Mouse (Mus musculus) ES-E14 (cell line): ENCODE measurements around the gene Tuba1b.

Experiments used
- CHD2 ChIP-seq: IDR thresholded peaks from 2 replicates; pipeline ENCODE4 v1.6.1; 2014; ENCODE audit warnings: mild to moderate bottlenecking, low read depth, low read length, inconsistent platforms
- HCFC1 ChIP-seq: IDR thresholded peaks from 2 replicates; pipeline ENCODE4 v1.6.1; 2012; ENCODE audit warnings: low read length, inconsistent platforms, borderline replicate concordance; ENCODE audit not compliant: insufficient read depth
- MAFK ChIP-seq: IDR thresholded peaks from 2 replicates; pipeline ENCODE4 v1.6.1; 2014; ENCODE audit warnings: mild to moderate bottlenecking, low read depth, low read length, inconsistent platforms; ENCODE audit not compliant: insufficient read depth
- ZC3H11A ChIP-seq: IDR thresholded peaks from 2 replicates; pipeline ENCODE4 v1.6.1; 2012; ENCODE audit warnings: low read depth, mild to moderate bottlenecking, inconsistent platforms, low read length, borderline replicate concordance
- ZNF384 ChIP-seq: IDR thresholded peaks from 2 replicates; pipeline ENCODE4 v1.6.1; 2012; ENCODE audit warnings: low read depth, low read length, inconsistent platforms

DNA sequence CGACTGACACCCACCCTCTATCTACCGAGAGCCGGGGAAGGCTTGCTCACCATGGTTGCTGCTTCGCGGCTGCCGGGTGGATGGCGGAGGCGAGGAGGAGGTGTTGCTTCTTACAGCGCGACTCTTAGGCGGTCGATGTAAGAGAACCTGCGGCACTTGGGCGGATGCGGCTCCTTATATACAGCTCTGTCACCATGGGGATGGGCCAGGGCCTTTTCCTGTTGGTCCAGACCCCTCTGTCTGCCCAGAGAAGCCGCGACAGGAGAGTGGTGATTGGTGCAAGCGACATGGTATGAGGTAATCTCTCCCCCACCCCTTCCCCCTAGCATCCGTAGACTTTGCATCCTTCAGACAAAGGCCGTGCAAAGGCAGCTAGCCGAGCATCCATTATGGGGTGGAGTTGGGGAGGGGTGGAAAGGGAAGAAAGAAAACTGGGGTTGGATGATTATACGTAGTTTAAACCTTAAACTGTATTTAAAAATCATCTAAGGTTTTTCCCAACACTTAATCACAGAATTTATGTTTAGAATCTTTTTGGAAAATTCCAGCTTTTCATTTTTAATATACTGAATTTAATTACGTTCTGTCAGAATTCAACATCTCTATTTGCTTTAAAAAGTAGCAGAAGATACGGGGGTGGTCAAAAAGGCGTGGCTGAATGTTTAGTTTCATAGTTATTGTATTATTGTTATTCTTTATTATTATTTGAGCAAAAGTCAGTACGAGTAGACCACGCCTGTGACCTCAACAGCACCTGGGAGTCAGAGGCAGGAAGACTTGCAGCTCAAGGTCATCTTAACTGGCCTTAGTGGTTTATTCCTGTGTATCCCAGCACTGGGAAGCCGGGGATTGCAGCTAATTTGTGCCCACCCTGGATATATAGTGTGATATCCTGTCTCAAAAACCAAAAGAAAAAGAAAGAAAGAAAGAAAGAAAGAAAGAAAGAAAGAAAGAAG, 19.3 kb upstream of the Tuba1b start, which contains the start of the genes Gm49450 and Tuba1a:
- TF ChIP-seq HCFC1 = no peak
- no peak for TF ChIP-seq MAFK
- TF ChIP-seq ZC3H11A = no peak
- TF ChIP-seq ZNF384 = no peak
- TF ChIP-seq CHD2 = no peak
